Mouse (Mus musculus) embryonic fibroblast, embryonic 13.5 days (primary cell): ENCODE measurements around the gene Slc6a21.

Experiments used
- CTCF ChIP-seq: IDR thresholded peaks from 2 replicates; pipeline ENCODE4 v1.5.1; 2011; ENCODE audit warnings: mild to moderate bottlenecking, control low read depth, low read length, moderate library complexity, borderline replicate concordance; ENCODE audit not compliant: insufficient read depth
- POLR2A ChIP-seq: IDR thresholded peaks from 2 replicates; pipeline ENCODE4 v1.6.1; 2011; ENCODE audit warnings: low read depth, mild to moderate bottlenecking, control low read depth, low read length, moderate library complexity

DNA sequence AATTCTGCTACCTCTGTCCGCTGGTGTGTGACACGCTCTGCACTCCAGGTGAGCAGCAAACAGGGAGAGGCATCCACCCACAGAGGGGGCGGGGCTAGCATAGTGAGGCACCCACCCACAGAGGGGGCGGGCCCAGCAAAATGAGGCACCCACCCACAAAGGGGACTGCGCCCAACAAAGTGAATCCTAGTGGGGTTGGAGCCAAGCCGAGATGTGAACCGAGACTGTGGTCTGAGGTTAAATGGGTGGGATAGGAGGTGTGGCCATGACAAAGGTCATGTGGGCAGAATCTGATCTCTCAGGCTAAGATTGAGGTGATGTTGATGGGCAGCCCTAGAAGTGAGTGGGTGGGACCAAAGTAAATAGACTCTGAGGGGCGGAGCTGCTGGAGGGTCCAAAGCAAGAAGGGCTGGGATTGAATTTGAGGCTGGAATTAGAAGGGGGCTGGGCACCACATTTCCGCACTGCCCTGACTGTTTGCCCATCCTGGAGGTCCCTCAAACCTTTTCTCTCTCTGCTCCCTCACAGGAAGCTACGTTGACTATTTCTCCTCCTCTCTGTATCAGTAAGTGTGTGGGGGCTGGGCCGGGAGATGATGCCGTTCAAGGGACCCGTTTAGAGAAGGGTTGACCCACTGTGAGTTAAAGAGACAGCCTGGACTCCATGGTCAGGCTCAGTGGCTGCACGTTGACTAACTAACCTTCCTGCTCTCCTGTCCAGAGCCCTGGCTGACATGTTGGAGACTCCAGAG lies 61.0 kb downstream of the Slc6a21 start:
- no peak for TF ChIP-seq CTCF
- TF ChIP-seq POLR2A, result no peak
